Mouse (Mus musculus): ENCODE measurements around the gene Cs. TPM values are rescaled to one million over a fixed set of nuclear protein-coding genes. Genes with fewer than 3 reads are reported as not detected.
A peak's percentile ranks its signal among the peaks of the same experiment; 100 is the strongest.

The Cs gene
- polyA plus RNA-seq, 1 experiment from 2014 or later = 167 TPM

DNA sequence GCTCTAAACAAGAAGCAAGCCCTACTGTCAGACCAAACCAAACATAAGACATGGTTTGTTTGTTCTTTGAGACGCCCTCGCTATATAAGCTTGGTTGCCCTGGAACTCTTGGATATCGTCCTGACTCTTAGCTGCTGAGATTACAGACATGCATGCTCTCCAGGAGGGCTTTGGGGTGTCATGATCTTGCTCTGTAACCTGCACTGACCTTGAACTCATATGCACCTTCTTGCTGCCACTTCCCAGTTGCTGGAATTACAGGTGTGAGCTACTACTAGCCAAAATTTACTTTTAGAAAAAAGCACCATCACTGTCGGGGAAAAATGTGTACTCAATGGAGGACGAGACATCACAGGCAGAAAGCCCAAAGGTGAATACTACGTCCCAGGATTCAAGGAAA is 32.1 kb downstream of the Cs start:
- H3K27ac ChIP-seq = peak overlapping the region; percentile 94
- peak overlapping the region; percentile 72; the same call in 1 of the 2 replicates for H3K4me3 ChIP-seq (replicated peaks; ENCODE audit: low read depth, low read length)
- ATAC-seq (replicated peaks; ENCODE audit: low FRiP score, low read depth) = no peak
- H3K9me3 ChIP-seq (replicated peaks; ENCODE audit: low read length) = no peaks in the 10 kb centered on the region
- DNase-seq (ENCODE audit: low spot score) = no peak
- no peak overlapping the region for H3K9ac ChIP-seq (ENCODE audit: low read depth, low read length)
- 0 out of 2 replicates have a peak, but pooled peaks cover 7% of the 10 kb centered on the region for H3K36me3 ChIP-seq (ENCODE audit: insufficient read depth, low read length)
- no peak for TF ChIP-seq CTCF (IDR thresholded peaks at IDR 0.05; ENCODE audit: low read depth)
- WGBS = 77% methylated on average over 6 of the region's 6 CpGs
- H3K4me2 ChIP-seq (ENCODE audit: low read length) = peak overlapping the region; percentile 73
- 0 out of 2 replicates have a peak, but pooled peaks cover 7% of the 10 kb centered on the region for H3K4me1 ChIP-seq (replicated peaks; ENCODE audit: insufficient read depth, low read length)
- no peaks in the 10 kb centered on the region for H3K27me3 ChIP-seq (ENCODE audit: insufficient read depth, low read length)

DNA sequence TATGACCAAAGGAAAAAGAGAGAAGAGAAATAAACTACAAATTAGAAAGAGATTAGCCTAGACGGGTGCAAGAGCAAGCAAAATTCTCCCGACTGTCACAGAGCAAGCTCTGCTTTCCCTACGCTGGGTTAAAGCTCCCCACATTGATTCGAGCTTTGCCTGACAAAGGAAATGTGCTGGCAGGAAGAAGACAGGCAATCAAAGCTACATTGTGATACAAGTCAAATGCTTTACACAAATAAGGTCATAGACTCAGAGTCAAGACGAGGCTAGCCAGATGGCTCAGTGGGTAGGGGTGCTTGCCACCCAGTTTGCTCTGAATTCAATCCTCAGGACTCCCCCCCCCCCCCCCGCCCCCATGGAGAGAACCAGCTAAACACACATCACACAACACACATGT is 32.5 kb downstream of the Cs start:
- no peak for ATAC-seq (replicated peaks; ENCODE audit: low FRiP score, low read depth)
- Histone ChIP-seq H3K27me3 (ENCODE audit: insufficient read depth, low read length) (no peaks in the 10 kb centered on the region), H3K27ac (no peak overlapping the region), H3K36me3 (ENCODE audit: insufficient read depth, low read length) (0 out of 2 replicates have a peak, but pooled peaks cover 3% of the 10 kb centered on the region), H3K4me3 (replicated peaks; ENCODE audit: low read depth, low read length) (no peak overlapping the region), H3K4me2 (ENCODE audit: low read length) (no peak overlapping the region), H3K4me1 (replicated peaks; ENCODE audit: insufficient read depth, low read length) (0 out of 2 replicates have a peak, but pooled peaks cover 7% of the 10 kb centered on the region), H3K9me3 (replicated peaks; ENCODE audit: low read length) (no peaks in the 10 kb centered on the region), H3K9ac (ENCODE audit: low read depth, low read length) (no peak overlapping the region)
- TF ChIP-seq CTCF (IDR thresholded peaks at IDR 0.05; ENCODE audit: low read depth) = no peak
- WGBS = 65% methylated on average over 6 of the region's 6 CpGs
- no peak for DNase-seq (ENCODE audit: low spot score)

DNA sequence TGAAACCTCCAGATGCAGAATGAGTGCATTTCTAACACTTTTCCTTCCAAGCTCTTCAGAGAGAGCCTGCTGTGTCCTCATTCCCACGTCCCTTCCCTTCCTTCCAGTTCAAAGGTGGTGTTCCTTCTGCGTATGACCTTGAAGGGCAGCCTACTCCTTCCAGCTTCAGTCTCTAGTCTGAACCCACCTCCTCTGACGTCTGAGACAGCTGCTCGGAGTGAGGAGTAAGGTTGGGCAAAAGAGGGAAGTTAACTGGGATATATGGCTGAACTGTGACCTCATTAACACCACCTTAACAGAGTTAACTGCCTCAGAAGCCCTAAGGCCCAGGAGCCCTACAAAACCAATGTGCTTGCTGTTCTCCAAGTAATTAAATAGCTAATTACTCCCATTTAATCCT is 33.1 kb downstream of the Cs start:
- H3K27me3 ChIP-seq (ENCODE audit: insufficient read depth, low read length) = no peaks in the 10 kb centered on the region
- H3K9me3 ChIP-seq (replicated peaks; ENCODE audit: low read length) = no peaks in the 10 kb centered on the region
- ATAC-seq (replicated peaks; ENCODE audit: low FRiP score, low read depth) (no peak), DNase-seq (ENCODE audit: low spot score) (peak; percentile 7)
- H3K4me3 ChIP-seq (replicated peaks; ENCODE audit: low read depth, low read length) = no peak overlapping the region
- H3K36me3 ChIP-seq (ENCODE audit: insufficient read depth, low read length) = no peaks in the 10 kb centered on the region
- no peak overlapping the region for H3K9ac ChIP-seq (ENCODE audit: low read depth, low read length)
- H3K4me2 ChIP-seq (ENCODE audit: low read length) = no peak overlapping the region
- H3K4me1 ChIP-seq (replicated peaks; ENCODE audit: insufficient read depth, low read length) = 0 out of 2 replicates have a peak, but pooled peaks cover 7% of the 10 kb centered on the region
- no peak for TF ChIP-seq CTCF (IDR thresholded peaks at IDR 0.05; ENCODE audit: low read depth)
- no peak overlapping the region for H3K27ac ChIP-seq
- WGBS = 40% methylated on average over 4 of the region's 4 CpGs

DNA sequence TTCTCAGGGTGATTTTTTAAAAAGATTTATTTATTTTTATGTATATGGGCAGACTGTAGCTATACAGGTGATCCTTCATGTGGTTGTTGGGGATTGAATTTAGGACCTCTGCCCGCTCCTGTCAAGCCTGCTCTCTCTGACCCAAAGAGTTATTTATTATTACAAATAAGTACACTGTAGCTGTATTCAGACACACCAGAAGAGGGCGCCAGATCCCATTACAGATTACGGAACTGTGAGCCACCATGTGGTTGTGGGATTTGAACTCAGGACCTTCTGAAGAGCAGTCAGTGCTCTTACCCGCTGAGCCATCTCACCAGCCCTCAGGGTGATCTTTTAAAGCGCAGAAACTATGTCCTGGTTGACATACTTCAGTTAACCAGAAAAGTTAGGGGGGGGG is 34.6 kb downstream of the Cs start:
- H3K27me3 ChIP-seq (ENCODE audit: insufficient read depth, low read length) = no peaks in the 10 kb centered on the region
- no peak for ATAC-seq (replicated peaks; ENCODE audit: low FRiP score, low read depth)
- no peaks in the 10 kb centered on the region for H3K9me3 ChIP-seq (replicated peaks; ENCODE audit: low read length)
- no peak for DNase-seq (ENCODE audit: low spot score)
- H3K4me2 ChIP-seq (ENCODE audit: low read length) = no peak overlapping the region
- peak; percentile 42 for TF ChIP-seq CTCF (IDR thresholded peaks at IDR 0.05; ENCODE audit: low read depth)
- no peaks in the 10 kb centered on the region for H3K36me3 ChIP-seq (ENCODE audit: insufficient read depth, low read length)
- H3K4me3 ChIP-seq (replicated peaks; ENCODE audit: low read depth, low read length) = no peak overlapping the region
- 0 out of 2 replicates have a peak, but pooled peaks cover 7% of the 10 kb centered on the region for H3K4me1 ChIP-seq (replicated peaks; ENCODE audit: insufficient read depth, low read length)
- H3K9ac ChIP-seq (ENCODE audit: low read depth, low read length) = no peak overlapping the region
- WGBS = 82% methylated on average over 5 of the region's 5 CpGs
- no peak overlapping the region for H3K27ac ChIP-seq

DNA sequence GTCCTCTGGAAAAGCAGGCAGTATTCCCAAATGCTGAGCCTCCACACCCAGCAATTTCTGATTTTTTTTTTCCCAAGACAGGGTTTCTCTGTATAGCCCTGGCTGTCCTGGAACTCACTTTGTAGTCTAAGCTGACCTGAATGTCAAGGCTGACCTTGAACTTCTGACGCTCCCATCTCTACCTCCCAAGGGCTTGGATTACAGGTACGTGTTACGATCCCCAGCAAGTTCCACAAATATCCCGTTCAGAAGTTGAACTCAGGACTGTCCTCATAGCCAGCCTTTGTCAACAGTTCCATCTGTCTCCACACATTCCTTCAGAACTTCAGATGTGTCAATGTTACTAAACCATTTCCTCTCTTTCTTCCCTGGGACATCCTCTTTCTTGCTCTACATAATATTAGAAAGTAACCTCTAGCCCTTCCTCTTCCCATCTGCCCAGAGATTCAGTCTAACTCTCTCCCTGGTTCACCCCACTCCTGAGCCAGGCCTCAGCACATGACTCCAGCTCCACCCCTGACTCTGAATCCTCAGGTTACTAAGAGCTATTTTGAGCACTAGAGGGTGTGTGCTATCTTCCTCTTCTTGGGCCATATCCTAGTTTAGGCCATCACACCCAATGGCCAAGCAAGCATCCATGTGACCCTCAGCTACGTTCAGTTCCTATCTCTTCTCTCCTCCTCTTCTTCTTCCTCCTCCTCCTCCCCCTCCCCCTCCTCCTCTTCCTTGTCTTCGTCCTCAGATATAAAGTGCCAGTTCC is 35.6 kb downstream of the Cs start:
- no peaks in the 10 kb centered on the region for H3K36me3 ChIP-seq (ENCODE audit: insufficient read depth, low read length)
- H3K4me2 ChIP-seq (ENCODE audit: low read length) = no peak overlapping the region
- TF ChIP-seq CTCF (IDR thresholded peaks at IDR 0.05; ENCODE audit: low read depth) = no peak
- DNase-seq (ENCODE audit: low spot score) (peak; percentile 16), ATAC-seq (replicated peaks; ENCODE audit: low FRiP score, low read depth) (no peak)
- no peak overlapping the region for H3K4me3 ChIP-seq (replicated peaks; ENCODE audit: low read depth, low read length)
- no peak overlapping the region for H3K9ac ChIP-seq (ENCODE audit: low read depth, low read length)
- H3K9me3 ChIP-seq (replicated peaks; ENCODE audit: low read length) = no peaks in the 10 kb centered on the region
- 56% methylated on average over 6 of the region's 6 CpGs for WGBS
- H3K27me3 ChIP-seq (ENCODE audit: insufficient read depth, low read length) = no peaks in the 10 kb centered on the region
- 0 out of 2 replicates have a peak, but pooled peaks cover under 1% of the 10 kb centered on the region for H3K4me1 ChIP-seq (replicated peaks; ENCODE audit: insufficient read depth, low read length)
- H3K27ac ChIP-seq = no peak overlapping the region

DNA sequence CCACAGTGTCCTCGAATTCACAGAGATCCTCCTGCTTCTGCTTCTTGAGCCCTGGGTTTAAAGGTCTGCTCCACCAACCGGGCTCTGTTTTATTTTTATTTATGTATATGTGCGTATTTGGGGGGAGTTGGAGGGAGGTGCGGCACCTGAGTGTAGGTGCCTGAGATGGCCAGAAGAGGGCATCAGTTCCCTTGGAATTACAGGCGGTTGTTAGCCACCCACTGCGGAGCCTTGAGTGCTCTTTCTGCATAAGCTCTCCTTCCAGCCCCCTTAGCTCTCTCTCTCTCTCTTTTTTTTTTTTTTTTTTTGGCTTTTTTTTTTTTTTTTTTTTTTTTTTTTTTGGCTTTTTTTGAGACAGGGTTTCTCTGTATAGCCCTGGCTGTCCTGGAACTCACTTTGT is 36.9 kb downstream of the Cs start:
- peaks cover 6% of the 10 kb centered on the region; the same call in 1 of the 2 replicates for H3K4me1 ChIP-seq (replicated peaks; ENCODE audit: insufficient read depth, low read length)
- H3K36me3 ChIP-seq (ENCODE audit: insufficient read depth, low read length) = peaks cover 6% of the 10 kb centered on the region
- ATAC-seq (replicated peaks; ENCODE audit: low FRiP score, low read depth) (no peak), DNase-seq (ENCODE audit: low spot score) (peak; percentile 11)
- no peak overlapping the region for H3K27ac ChIP-seq
- no peak overlapping the region for H3K4me3 ChIP-seq (replicated peaks; ENCODE audit: low read depth, low read length)
- TF ChIP-seq CTCF (IDR thresholded peaks at IDR 0.05; ENCODE audit: low read depth) = peak; percentile 42; the same call in 1 of the 2 replicates
- no peak overlapping the region for H3K4me2 ChIP-seq (ENCODE audit: low read length)
- 85% methylated on average over 6 of the region's 6 CpGs for WGBS
- no peaks in the 10 kb centered on the region for H3K27me3 ChIP-seq (ENCODE audit: insufficient read depth, low read length)
- no peak overlapping the region for H3K9ac ChIP-seq (ENCODE audit: low read depth, low read length)
- H3K9me3 ChIP-seq (replicated peaks; ENCODE audit: low read length) = no peaks in the 10 kb centered on the region
